Mouse (Mus musculus) heart, postnatal 0 days (tissue): ENCODE results near the gene Sez6. TPM values are rescaled to one million over a fixed set of nuclear protein-coding genes. Genes with fewer than 3 reads are reported as not detected.

Experiments
- ATAC-seq: fragments of 200-750 bp; cut with Nextera tagmentation; 2 replicates; pipeline ENCODE4 v1.8.0; 2017; ENCODE audit warnings: low read depth, moderate number of reproducible peaks, moderate library complexity; ENCODE audit not compliant: insufficient read depth
- DNase-seq: peaks from one replicate; pipeline ENCODE4 v3.0.0-alpha.2; 2016; ENCODE audit warnings: low spot score
- H3K27ac ChIP-seq: fragments of 300-500 bp; sonication (generic); 2 replicates; pipeline ENCODE4 v1.5.1; 2014; ENCODE audit warnings: low read depth, mild to moderate bottlenecking
- H3K27me3 ChIP-seq: fragments of 300-500 bp; sonication (generic); 2 replicates; pipeline ENCODE4 v1.6.1; 2014; ENCODE audit warnings: low read length, mixed read lengths; ENCODE audit not compliant: control insufficient read depth, insufficient read depth
- H3K36me3 ChIP-seq: fragments of 300-500 bp; sonication (generic); replicated peaks from 2 replicates; pipeline ENCODE4 v1.6.1; 2014; ENCODE audit warnings: low read length, mixed read lengths; ENCODE audit not compliant: control insufficient read depth, insufficient read depth
- H3K4me1 ChIP-seq: fragments of 300-500 bp; sonication (generic); 2 replicates; pipeline ENCODE4 v1.6.1; 2014; ENCODE audit warnings: antibody characterized with exemption; ENCODE audit not compliant: control insufficient read depth, insufficient read depth
- H3K4me2 ChIP-seq: fragments of 300-500 bp; sonication (generic); 2 replicates; pipeline ENCODE4 v1.6.1; 2014; ENCODE audit warnings: low read depth, mild to moderate bottlenecking, low read length, moderate library complexity
- H3K4me3 ChIP-seq: fragments of 300-500 bp; sonication (generic); 2 replicates; pipeline ENCODE4 v1.5.1; 2014; ENCODE audit warnings: low read depth, low read length
- H3K9ac ChIP-seq: fragments of 300-500 bp; sonication (generic); replicated peaks from 2 replicates; pipeline ENCODE4 v1.6.1; 2014; ENCODE audit warnings: low read depth, low read length, mixed read lengths
- H3K9me3 ChIP-seq: fragments of 300-500 bp; sonication (generic); replicated peaks from 2 replicates; pipeline ENCODE4 v1.6.1; 2016; ENCODE audit warnings: low read length; ENCODE audit not compliant: control insufficient read depth
- CTCF ChIP-seq: IDR thresholded peaks from 2 replicates; pipeline ENCODE4 v1.5.1; 2016; ENCODE audit warnings: antibody characterized with exemption, control low read depth, low read depth
- EP300 ChIP-seq: IDR thresholded peaks from 2 replicates; pipeline ENCODE4 v1.6.1; 2016; ENCODE audit warnings: antibody characterized with exemption, low read depth
- WGBS: fragments of 180-500 bp; shearing (Covaris S2); extraction: QIAGEN DNeasy Blood & Tissue Kit; methylation state at CpG from one replicate; pipeline ENCODE4 v1.1.7; 2014; 5-methylcytosine and 5-hydroxymethylcytosine counted together
- polyA plus RNA-seq: library from polyadenylated mRNA; unstranded; fragments of >200 nt; fragmentation: Nextera tagmentation; extraction: Ambion mirVana; gene quantifications from 2 replicates; pipeline ENCODE4 v1.2.1, GENCODE M21; 2015
- total RNA-seq: library from RNA; depleted of rRNA; stranded (reverse); fragments of >200 nt; gene quantifications from 2 replicates; pipeline ENCODE4 v1.2.3, GENCODE M21; 2014; ENCODE audit warnings: low replicate concordance

Sez6 gene
- total and polyA plus RNA-seq, 2 experiments from 2014 or later, result not detected

DNA sequence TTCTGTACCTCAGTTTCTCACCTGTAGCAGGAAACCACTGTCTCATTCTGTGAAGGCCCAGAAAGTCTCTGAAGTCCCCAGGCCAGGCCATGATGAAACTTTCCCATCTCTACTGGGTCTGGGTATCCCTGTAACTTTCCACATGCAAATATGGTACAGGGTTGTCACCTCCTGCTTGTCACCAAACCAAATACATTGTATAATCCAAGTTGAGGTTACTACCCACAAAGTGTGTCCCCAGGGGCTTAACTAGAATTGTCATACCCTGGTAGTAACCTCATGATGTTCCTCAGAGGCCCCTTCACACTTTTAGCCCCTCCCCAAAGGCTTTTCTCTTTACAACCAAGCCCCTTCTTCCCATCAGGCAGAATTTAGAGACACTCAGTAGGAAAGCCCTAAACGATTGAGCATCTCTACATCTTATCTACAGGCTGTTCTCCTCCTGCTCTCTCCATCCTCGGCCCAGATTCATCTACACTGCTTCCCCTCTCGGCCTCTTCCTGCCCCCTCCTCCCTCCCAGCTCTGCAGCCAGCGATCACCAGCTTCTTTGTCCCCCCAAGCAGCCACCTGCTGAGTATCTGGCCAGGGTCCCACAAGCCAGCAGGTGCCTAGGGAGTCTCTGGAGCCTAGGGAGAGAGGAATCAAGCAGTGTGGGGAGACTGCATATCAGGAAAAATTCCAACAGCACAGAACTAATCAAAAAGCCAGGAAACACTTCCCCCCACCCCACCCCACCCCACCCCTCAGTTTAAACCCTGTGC lies 7.2 kb downstream of the Sez6 start:
- Histone ChIP-seq H3K9me3 (no peaks in the 10 kb centered on the region), H3K9ac (no peak overlapping the region), H3K27ac (no peak overlapping the region), H3K4me2 (no peak overlapping the region), H3K27me3 (peaks cover 49% of the 10 kb centered on the region), H3K4me3 (no peak overlapping the region), H3K4me1 (no peaks in the 10 kb centered on the region), H3K36me3 (no peaks in the 10 kb centered on the region)
- ATAC-seq (no peak), DNase-seq (no peak)
- WGBS, result 19% methylated on average over 4 of the region's 4 CpGs
- TF ChIP-seq CTCF, result no peak
- TF ChIP-seq EP300, result no peak

- Histone ChIP-seq H3K4me2 (no peak overlapping the region), H3K9ac (no peak overlapping the region), H3K27me3 (peaks cover 12% of the 10 kb centered on the region; the same call in 1 of the 2 replicates), H3K36me3 (no peaks in the 10 kb centered on the region), H3K27ac (no peak overlapping the region), H3K4me1 (no peaks in the 10 kb centered on the region), H3K9me3 (no peaks in the 10 kb centered on the region), H3K4me3 (no peak overlapping the region)
- ATAC-seq (no peak), DNase-seq (no peak)
- WGBS, result 55% methylated on average over 5 of the region's 5 CpGs
- TF ChIP-seq CTCF (no peak), EP300 (no peak)
These were observed 11.6 kb downstream of the Sez6 start for GRCm38 (mm10) chr11:77942230-77942629.

- WGBS, result 9% methylated on average over 9 of the region's 9 CpGs
- no peaks in the 10 kb centered on the region for H3K4me1 ChIP-seq
- H3K36me3 ChIP-seq, result no peaks in the 10 kb centered on the region
- TF ChIP-seq EP300, result no peak
- H3K4me2 ChIP-seq, result no peak overlapping the region
- ATAC-seq (no peak), DNase-seq (no peak)
- H3K9ac ChIP-seq, result no peak overlapping the region
- H3K4me3 ChIP-seq, result no peak overlapping the region
- peaks cover 34% of the 10 kb centered on the region for H3K27me3 ChIP-seq
- H3K9me3 ChIP-seq, result no peaks in the 10 kb centered on the region
- no peak overlapping the region for H3K27ac ChIP-seq
These were observed 17.3 kb downstream of the Sez6 start for GRCm38 (mm10) chr11:77947860-77948259.

GRCm38 (mm10) chr11:77950125-77950685 lies 19.6 kb downstream of the Sez6 start:
- DNase-seq (no peak), ATAC-seq (no peak)
- Histone ChIP-seq H3K27ac (no peak overlapping the region), H3K36me3 (no peaks in the 10 kb centered on the region), H3K9ac (no peak overlapping the region), H3K4me1 (no peaks in the 10 kb centered on the region), H3K4me2 (no peak overlapping the region), H3K4me3 (no peak overlapping the region), H3K9me3 (no peaks in the 10 kb centered on the region), H3K27me3 (peaks cover 43% of the 10 kb centered on the region)
- TF ChIP-seq CTCF (no peak), EP300 (no peak)
- 9% methylated on average over 12 of the region's 12 CpGs for WGBS

GRCm38 (mm10) chr11:77950797-77951228 lies 20.2 kb downstream of the Sez6 start:
- no peak for TF ChIP-seq CTCF
- no peak for TF ChIP-seq EP300
- Histone ChIP-seq H3K27ac (no peak overlapping the region), H3K4me2 (no peak overlapping the region), H3K36me3 (no peaks in the 10 kb centered on the region), H3K9ac (no peak overlapping the region), H3K4me3 (no peak overlapping the region), H3K9me3 (no peaks in the 10 kb centered on the region), H3K4me1 (no peaks in the 10 kb centered on the region), H3K27me3 (peaks cover 43% of the 10 kb centered on the region)
- no peak for DNase-seq
- WGBS, result 38% methylated on average over 5 of the region's 5 CpGs
- no peak for ATAC-seq
